Mouse (Mus musculus) erythroblast, embryonic 14.5 days (primary cell): ENCODE measurements around the gene Slitrk5. TPM values are rescaled to one million over a fixed set of nuclear protein-coding genes. Genes with fewer than 3 reads are reported as not detected.
"Not testable (repeated sequence)": the region's sequence is repeated elsewhere in the genome, so short reads cannot be mapped to it uniquely, and the experiment has no call there.

ENCODE experiments used
- H3K27me3 ChIP-seq: 2 replicates; pipeline ENCODE4 v1.6.1; 2012; ENCODE audit warnings: inconsistent platforms; ENCODE audit not compliant: control insufficient read depth
- H3K36me3 ChIP-seq: 2 replicates; pipeline ENCODE4 v1.6.1; 2012; ENCODE audit warnings: mild to moderate bottlenecking, inconsistent platforms; ENCODE audit not compliant: control insufficient read depth
- H3K4me1 ChIP-seq: 2 replicates; pipeline ENCODE4 v1.6.1; 2012; ENCODE audit warnings: inconsistent platforms; ENCODE audit not compliant: control insufficient read depth
- H3K4me3 ChIP-seq: replicated peaks from 2 replicates; pipeline ENCODE3; 2012; ENCODE audit warnings: moderate library complexity, mild to moderate bottlenecking, inconsistent platforms
- H3K9me3 ChIP-seq: 2 replicates; pipeline ENCODE4 v1.6.1; 2012; ENCODE audit warnings: low read length, inconsistent platforms, mixed read lengths; ENCODE audit not compliant: control insufficient read depth
- GATA1 ChIP-seq: IDR thresholded peaks from 2 replicates; pipeline ENCODE4 v1.6.1; 2012; ENCODE audit warnings: low read length, inconsistent platforms, mixed read lengths
- TAL1 ChIP-seq: IDR thresholded peaks from 3 replicates; pipeline ENCODE4 v1.6.1; 2012; ENCODE audit warnings: low read length, inconsistent platforms, mixed read lengths
- polyA plus RNA-seq: library from polyadenylated mRNA; stranded (reverse); fragments of >175 nt; gene quantifications from 2 replicates; pipeline ENCODE4 v1.2.3, GENCODE M21; 2012

Gene Slitrk5
- polyA plus RNA-seq, 1 experiment, result 0.01 TPM

- H3K4me3 ChIP-seq, result no peak overlapping the region
Observed at GRCm38 (mm10) chr14:111681773-111682172, 6.9 kb downstream of the Slitrk5 start.

GRCm38 (mm10) chr14:111683543-111683942, 8.6 kb downstream of the Slitrk5 start:
- TF ChIP-seq TAL1, result no peak
- TF ChIP-seq GATA1, result no peak
- Histone ChIP-seq H3K4me3 (no peak overlapping the region), H3K27me3 (peaks cover 36% of the 10 kb centered on the region), H3K36me3 (no peaks in the 10 kb centered on the region), H3K9me3 (peaks cover 4% of the 10 kb centered on the region; the same call in 1 of the 2 replicates), H3K4me1 (no peaks in the 10 kb centered on the region)

More at GRCm38 (mm10) chr14:111681773-111682172, 6.9 kb downstream of the Slitrk5 start:
- TF ChIP-seq GATA1, result no peak
- TF ChIP-seq TAL1, result no peak
- Histone ChIP-seq H3K9me3 (peaks cover 4% of the 10 kb centered on the region; the same call in 1 of the 2 replicates), H3K4me1 (no peaks in the 10 kb centered on the region), H3K36me3 (no peaks in the 10 kb centered on the region), H3K27me3 (peaks cover 49% of the 10 kb centered on the region)

- not testable (repeated sequence) for H3K36me3 ChIP-seq, H3K4me3 ChIP-seq, H3K4me1 ChIP-seq, H3K27me3 ChIP-seq, H3K9me3 ChIP-seq
Observed at GRCm38 (mm10) chr14:111690139-111690538, 15.2 kb downstream of the Slitrk5 start.

- Histone ChIP-seq H3K27me3 (no peaks in the 10 kb centered on the region), H3K4me1 (no peaks in the 10 kb centered on the region), H3K36me3 (no peaks in the 10 kb centered on the region), H3K9me3 (no peaks in the 10 kb centered on the region), H3K4me3 (no peak overlapping the region)
- TF ChIP-seq GATA1, result no peak
Observed at GRCm38 (mm10) chr14:111729833-111730232, 54.9 kb downstream of the Slitrk5 start.
